Mouse (Mus musculus) cerebellum, postnatal 36 days (tissue): Measurements from ENCODE around the gene Mast1.
"Not testable (repeated sequence)": the region's sequence is repeated elsewhere in the genome, so short reads cannot be mapped to it uniquely, and the experiment has no call there.

Source experiments
- DNase-seq, 2 experiments: peaks; one replicate each; pipeline ENCODE4 v3.0.0; 2021 to 2022; ENCODE audit warnings: mixed read lengths in 2 of 2

The Mast1 gene

DNA sequence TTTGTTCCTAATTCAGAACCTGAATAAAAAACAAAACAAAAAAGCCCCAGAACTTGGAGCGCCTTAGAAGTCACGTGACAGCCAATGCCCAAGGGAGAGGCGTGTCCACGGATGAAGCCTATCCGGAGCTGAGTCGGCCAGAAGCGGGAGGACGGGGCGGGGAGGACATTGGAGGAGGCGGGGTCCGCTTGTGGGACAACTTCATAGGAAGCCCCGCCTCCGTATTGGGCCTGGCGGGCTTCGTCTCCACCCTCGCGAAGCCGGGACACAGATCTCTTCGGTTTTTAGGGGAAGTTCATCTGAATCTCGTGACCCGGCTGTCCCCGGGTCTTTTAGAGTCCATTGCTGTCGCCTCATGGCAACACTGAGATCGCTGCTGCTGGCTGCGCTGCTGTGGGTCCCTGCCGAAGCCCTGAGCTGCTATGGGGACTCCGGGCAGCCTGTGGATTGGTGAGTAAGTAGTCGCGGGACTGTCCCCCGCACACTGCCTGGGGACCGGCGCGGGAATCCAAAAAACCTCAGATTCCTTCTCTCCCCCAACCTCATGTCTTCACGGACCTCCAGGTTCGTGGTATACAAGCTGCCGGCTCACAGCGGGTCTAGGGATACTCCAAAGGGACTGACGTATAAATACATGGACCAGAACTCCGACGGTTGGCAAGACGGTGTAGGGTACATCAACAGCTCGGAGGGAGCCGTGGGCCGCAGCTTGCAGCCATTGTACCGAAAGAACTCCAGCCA, 28.6 kb downstream of the Mast1 start, which contains the start of gene Dnase2a:
Gene Dnase2a (plus strand): TSS at position 140 of the 741 bp plus-strand sequence.
- DNase-seq = peak; percentile 74 to 80

DNA sequence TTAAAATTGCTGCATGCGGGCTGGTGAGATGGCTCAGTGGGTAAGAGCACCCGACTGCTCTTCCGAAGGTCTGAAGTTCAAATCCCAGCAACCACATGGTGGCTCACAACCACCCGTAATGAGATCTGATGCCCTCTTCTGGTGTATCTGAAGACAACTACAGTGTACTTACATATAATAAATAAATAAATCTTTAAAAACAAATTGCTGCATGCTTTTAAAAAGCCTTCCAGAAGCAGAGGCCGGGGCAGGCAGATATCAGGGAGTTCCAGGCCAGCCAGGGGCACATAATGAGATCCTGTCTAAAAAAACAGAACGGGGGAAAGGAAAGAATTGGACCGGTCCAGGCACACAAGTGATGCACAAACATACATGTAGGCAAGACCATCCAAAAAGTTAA, 29.2 kb downstream of the Mast1 start:
- DNase-seq = not testable (repeated sequence)

DNA sequence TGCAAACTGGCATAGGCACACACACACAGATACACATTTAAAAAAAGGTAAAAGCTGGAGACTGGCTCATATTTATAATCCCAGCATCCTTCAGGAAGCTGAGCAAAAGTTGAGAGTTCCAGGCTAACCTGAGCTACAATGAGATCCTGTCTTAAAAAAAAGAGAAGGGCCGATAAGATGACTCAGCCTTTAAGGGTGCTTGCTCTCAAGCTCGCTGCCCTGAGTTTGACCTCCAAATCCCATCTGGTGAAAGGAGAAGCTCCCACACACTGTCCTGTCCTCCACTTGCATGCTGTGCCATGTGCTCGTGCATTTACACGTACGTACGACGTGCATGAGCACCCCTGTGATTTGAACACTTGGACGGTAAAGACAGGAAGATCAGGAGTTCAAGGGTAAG, 29.7 kb downstream of the Mast1 start:
- no peak for DNase-seq

DNA sequence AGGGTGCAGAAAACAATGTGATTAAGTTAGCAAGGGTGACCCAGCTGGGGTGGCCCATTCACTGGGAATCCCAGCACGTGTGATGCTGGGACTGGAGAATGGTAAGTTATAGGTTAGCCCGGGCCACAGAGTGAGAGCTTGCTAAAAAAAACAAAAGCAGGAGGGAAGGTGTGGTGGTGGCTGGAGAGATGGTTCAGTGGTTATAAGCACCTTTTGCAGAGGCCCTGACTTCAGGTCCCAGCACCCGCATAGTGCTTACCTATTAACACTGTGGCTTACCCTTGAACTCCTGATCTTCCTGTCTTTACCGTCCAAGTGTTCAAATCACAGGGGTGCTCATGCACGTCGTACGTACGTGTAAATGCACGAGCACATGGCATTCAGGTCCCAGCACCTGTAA, 30.1 kb downstream of the Mast1 start:
- no peak for DNase-seq

DNA sequence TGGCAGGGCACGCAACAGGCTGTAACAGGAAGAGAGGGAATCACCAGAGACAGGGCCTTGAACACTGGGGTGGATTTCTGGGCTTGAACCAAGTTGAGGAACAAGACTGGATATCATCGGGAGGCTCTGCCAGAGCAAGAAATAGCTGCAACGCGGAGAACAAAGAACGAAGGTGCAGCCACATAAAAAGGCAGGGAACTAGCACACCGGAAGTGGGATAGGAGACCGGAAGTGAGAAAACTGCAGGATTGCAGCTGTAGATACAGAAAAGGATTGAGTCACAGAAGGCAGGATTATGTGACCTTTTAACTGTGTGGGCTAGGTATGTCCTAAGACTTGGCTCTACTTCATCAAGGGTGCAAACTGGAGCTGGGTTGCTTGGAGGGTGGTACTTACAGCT, 32.8 kb downstream of the Mast1 start:
- no peak for DNase-seq

DNA sequence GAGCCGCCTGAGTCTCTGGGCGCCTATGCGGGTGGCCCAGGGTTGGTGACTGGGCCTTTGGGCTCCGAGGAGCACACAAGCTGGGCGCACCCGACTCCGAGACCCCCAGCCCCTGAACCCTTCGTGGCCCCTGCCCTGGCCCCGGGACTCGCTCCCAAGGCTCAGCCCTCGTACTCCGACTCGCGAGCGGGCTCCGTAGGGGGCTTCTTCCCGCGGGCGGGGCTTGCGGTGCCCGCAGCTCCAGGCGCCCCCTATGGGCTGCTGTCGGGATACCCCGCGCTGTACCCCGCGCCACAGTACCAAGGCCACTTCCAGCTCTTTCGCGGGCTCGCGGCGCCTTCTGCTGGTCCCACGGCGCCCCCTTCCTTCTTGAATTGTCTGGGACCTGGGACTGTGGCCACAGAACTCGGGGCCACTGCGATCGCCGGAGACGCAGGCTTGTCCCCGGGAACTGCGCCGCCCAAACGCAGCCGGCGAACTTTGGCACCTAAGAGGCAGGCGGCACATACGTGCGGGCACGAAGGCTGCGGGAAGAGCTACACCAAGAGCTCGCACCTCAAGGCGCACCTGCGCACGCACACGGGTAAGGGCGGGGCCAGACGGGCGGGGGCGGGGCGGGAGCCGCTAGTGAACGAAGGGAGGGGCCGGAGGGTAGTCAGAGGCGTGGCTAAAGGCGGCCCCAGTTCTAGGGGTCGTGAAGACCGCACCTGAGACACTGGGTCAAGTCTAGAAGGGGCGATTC, 34.1 kb downstream of the Mast1 start:
- peak; percentile 98 for DNase-seq

DNA sequence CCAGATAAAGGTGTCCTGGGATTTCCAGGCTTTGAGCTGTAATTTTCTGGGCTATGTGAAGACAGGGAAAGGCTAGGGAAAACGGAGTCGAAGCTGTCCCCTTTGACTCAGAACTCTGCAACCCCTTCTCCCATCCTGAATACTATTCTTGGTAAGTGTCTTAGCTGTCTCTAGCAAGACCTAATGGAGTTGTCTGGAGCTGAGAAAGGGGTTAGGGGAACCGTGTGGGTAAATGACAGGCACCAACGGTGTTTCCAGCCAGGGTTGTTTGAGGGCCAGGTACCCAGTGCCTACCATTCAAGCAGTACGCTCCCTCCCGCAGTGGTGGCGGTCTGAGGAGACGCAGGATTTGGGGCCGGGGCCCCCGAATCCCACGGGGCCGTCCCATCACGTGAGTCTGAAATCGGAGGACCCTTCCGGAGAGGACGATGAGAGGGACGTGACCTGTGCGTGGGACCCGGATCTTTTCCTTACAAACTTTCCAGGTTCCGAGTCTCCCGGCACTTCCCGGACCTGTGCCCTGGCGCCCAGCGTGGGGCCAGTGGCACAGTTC, 34.7 kb downstream of the Mast1 start:
- no peak for DNase-seq

DNA sequence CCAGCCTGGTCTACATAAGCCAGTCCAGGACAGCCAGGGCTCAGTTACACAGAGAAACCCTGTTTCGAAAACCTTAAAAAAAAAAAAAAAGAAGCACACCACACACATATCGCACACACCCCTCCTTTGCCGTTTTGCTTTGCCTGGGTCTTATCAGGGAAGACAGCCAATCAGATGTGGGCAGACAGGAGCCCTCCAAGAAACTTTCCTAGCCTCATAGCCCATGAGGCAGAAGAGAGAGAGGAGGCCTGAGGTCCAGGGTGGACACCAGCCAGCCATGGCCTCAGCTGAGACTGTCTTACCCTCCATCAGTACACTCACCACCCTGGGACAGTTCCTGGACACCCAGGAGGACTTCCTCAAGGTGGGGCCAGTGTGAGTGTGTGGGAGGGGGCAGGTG, 35.4 kb downstream of the Mast1 start, which contains the start of gene Klf1:
Gene Klf1 (plus strand): TSS at position 177 of the 400 bp plus-strand sequence.
- no peak for DNase-seq

DNA sequence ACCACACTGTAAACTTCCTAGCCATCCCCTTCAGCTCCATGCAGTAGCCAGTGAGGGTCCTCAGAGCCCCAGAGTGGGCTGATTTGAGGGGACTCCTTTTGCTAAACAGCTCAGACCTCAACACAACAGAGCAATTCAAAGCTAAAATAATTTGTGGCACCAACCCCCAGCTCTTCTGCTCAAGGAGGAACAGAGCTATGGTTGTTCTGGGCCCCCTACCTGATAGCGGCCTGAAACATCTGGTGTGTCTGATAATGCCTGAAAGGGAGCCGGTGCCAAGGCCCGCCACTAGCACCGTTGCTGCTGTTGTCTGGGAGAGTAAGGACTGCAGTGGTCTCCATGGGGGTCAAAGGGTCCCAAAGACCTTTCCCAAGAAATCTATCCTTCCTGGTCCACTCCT, 36.1 kb downstream of the Mast1 start:
- DNase-seq = no peak

DNA sequence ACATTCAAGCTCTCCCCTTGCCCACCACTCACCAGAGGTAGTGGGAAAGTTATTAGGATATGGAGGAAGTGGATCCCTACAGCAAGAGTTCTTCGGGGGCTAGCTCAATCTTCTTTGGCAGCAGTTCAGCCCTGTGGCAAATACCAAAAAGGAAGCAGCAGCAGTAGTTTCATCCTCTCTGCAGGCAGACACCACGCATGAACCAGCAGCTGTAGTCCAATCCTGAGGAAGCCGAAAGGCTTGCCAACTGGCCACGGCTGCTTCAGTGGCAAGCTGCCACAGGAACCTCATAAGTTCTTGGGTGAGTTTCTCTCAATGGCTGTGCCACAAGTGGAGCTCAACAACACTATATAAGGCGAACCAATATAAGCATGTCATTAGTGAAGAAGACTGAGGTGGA, 41.2 kb downstream of the Mast1 start:
- no peak for DNase-seq

DNA sequence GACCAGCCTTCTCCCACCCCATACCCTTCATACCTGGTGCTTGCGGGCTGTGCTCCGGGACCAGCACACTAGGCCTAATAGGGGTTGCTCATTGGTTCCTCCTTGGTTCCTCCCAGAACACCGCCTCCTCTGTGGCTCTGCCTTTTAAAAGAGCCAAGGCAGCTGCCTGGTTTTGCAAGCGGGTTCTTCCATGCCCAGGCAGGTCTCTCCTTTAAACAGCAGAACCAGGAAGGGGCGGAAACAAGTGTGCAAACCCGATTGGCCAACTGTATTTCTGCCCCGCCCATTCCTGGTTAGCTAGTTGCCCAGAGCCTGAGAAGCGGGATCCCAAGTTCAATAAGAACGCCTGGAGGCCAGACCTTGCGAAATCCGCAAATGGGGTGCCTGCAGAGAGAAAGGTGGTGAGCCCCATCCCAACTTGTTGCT, 43.4 kb downstream of the Mast1 start, which contains the start of gene Gcdh:
Gene Gcdh (minus strand): TSS at position 213 of the 426 bp plus-strand sequence.
- DNase-seq = peak; percentile 90 to 92

DNA sequence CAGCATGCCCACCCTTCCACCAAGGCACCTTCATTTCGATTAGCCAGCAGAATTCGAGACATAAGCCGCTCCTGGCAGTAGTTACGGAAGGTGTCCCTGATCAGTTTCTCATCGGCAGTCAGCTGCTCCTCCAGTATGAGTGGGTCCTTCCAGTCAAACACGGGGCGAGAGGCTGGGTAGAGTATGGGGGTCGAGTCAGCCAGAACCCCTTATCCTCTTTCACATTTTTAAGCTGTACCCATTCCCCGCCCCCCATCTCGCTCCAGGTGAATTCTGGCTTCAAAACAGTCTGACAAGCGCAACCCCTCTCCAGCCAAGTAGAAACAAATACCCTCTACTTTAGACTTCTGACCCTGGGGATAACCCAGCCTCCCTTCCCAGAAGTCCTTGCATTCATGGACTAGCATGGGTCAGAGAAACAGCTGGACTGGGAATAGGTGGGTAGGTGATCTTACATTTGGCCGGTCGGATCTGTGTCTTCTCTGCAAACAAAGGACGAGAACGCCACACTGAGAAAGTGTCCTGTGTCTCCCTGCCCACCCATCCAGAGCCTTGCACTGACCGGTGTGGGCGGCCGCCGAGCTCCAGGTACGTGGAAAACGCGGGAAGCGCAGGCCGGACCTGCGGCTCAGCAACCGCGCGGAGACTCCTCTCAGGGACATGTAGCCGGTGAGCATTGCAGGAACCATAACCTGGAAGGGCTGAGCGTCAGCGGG, 44.0 kb downstream of the Mast1 start:
- no peak for DNase-seq

DNA sequence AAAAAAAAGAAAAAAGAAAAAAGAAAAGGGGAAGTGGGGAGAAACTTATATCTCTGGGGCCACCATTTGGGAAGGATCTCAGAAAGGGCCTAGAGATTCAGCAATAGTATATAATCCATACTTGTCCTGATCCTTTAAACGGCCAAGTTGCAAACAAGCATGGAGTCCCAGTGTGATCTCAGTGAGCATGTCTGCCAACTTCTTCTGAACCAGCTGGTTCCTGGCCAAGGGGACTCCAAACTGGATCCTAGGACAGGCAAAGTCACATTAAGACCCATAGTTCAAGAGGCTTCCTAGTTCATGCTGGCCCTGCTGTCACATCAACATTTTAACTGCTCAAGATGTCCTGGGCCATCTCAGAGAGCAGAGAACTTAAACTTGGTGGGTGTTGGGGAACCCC, 48.0 kb downstream of the Mast1 start:
- no peak for DNase-seq

DNA sequence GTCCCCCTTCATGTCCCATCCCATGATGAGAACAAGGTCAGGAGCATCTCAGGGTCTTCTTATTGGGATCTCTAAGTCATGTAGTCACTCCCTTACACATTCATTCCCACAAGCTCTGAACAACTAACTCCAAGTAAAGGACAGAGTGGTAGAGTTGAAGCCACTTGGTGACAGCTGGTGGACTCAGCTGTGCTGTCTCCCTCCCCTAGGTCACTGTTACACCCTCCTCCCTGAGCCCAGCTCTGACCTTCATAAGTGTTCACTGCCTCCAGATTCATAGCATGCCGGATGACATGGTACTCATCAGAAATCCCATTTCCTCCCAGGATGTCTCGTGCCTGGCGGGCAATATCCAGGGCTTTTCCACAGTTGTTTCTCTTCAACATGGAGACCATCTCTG, 48.9 kb downstream of the Mast1 start:
- no peak for DNase-seq

DNA sequence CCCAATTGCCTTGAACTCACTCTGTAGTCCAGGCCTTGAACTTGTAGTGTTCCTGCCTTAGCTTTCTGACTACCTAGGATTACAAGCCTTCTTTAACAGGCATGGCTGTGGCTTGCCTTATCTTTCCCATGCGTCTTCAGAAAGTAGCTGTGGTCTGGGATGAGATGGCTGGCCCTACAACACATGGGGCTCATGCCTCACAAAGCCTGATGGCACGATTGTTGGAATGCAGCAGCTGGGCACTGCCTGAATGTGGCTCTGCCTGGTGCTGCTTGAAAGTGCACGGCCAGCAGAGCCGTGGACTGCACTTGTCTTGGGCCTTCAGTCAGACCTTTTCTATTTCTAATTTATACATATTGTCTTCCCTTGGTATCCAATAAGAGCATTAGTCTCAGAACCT, 52.4 kb downstream of the Mast1 start:
- no peak for DNase-seq

DNA sequence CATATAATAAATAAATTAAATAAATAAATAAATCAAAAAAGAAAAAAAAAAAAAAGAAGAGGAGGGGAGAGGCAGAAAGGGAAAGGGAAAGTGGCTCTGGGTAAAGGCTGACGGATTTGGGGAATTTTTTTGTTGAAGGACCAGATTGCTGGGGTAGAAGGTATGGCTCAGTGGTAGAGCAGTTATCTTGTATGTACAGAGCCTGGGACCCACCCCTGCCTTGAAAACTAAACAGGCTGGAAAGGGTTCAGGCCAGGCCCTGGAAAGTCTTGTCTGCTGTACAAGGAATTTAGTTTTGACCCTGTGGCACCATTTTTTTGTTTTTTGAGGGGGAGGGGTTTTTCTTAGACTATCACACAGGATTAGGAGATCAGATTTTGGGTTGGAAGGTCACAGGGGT, 58.2 kb downstream of the Mast1 start:
- no peak for DNase-seq

DNA sequence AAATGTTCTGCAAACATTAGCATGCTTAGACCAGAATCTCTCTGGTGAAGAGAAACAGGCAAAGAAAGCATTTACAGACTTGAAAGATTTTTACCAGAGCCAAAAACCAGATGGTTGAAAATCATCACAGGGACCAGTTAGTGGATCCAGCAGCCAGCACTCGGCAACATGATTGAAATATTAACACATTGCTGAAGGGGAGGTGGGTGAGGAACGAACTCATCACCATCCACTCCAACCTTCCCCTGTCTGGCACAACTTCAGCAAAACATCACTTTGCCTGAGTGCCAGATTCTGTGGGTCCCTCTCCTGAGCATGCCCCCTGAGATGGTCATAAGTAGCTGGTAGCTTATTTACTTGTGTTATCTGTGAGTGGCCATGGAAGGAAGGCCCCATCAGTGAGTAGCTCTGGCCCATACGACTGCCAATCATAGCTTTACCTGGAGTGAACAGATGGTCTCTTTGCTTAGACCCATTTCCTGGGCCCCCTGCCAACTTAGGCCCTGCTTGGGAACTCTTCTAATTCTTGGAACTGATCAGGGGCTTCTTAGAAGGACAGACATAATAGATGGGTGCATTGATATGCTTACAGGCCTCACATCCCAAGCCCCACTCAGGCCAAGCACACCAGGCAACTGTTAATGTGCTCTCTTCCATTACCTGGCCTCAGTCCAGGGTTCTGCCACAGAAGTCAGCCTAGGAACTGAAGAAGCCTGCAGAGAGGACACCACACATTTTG, 59.7 kb downstream of the Mast1 start:
- peak; percentile 82 for DNase-seq

DNA sequence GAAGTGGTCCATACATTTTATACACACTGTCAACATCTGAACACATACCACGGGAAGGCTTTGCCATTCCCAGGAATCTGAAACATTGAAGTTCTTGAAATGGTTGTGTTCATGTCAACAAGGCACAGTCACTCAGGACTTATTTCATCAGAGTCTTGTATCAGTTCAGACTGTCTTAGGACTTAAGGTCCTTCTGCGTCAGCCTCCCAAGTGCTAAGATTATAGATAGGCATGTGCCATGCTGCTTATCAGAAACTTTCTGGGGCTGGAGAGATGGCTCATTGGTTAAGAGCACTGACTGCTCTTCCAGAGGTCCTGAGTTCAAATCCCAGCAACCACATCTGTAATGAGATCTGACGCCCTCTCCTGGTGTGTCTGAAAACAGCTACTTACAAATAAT, 62.8 kb downstream of the Mast1 start:
- no peak for DNase-seq

DNA sequence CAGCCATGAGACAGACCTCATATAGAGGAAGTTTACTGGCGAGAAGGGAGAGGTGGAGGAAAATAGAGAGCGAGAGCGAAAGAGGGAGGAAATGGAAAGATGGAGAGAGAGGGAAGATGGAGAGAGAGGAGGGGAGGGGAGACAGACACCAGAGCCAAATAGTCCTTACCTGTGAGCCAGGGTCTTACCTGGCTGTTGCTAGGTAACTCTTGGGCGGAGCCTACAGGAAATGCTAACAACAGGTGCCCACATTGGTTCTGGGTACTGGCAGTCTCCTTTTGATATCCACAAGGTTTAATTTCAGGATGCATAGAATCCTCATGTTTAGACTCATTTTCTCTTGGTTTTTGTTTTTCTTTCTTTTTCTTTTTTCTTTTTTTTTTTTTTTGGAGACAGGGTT, 64.1 kb downstream of the Mast1 start:
- DNase-seq = no peak

DNA sequence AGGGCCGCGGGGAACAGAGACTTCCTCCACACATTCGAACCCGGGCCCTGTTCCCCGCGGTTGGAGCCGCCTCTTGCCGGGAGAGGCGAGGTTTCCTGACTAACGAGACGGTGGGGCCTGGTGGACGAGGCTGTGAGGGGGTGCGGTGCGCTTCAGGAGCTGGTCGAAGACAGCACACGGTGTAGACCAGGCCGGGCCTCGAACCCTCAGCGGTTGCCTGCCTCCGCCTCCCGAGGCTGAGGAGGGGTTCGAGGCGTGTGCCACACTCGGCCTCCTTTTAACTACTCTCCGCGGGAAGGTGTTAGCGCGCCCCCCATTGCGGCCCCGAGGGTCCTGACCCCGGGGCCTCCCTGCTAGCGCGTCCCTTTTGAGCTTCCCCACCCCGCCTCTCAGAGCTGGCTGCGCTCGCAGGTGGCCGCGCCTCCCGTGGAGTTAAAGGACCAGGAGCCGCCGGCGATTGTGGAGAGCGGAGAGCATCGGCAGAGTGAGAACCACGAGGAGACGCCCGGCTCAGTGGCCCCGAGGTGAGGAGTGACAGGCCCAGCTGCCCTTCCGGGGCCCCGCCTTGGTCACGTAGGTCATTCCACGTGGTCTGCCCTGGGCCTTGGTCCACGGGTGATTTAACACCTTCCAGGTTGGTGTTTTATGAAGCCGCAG, 64.7 kb downstream of the Mast1 start:
- DNase-seq = peak in 1 of 2 experiments; percentile 17

DNA sequence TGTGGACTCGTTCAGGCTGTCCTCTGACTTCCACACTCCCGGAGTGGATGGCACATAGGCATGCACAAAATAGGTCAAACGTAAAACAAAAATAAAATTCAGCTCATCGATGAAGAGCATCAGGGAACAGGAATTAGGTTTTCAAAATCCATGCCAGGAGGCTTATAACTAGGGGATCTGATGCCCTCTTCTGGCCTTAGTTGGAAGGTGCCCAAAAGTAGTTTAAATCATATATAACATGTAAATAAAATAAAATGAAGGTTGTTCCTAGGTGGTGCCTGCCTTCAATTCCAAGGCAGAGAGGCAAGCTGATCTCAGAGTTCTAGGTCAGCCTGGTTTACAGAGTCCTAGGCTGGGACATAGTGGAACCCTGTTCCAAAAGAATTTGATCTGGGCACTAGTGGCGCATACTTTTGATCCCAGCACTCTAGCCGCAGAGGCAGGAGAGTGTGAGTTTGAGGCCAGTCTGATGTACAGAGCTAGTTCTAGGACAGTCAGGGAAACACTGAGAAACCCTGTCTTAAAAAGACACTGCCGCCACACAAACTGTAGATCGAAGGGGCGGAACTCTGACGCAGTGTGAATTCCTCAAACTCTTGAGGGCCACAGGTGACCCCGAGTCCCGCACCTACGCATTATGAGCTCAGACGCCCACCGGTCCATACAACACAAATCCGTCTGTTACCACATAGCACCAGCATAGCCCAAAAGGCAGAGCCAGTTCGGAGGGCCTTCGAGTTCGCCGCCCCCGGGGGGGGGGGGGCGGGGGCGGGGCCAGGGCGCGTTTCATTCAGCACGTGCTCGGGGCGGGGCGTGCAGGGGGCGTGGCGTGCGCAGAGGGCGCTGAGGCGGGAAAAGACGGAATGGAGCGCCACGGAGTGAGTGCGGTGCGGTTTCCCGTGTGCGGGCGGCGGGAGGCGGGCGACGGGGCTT, 65.5 kb downstream of the Mast1 start, which contains the start of gene Syce2:
Gene Syce2 (plus strand): TSS at position 736 of the 933 bp plus-strand sequence.
- peak; percentile 39 to 70 for DNase-seq
